Mouse (Mus musculus) ES-Bruce4 (cell line): ENCODE data around the gene Grm4. TPM values are rescaled to one million over a fixed set of nuclear protein-coding genes. Genes with fewer than 3 reads are reported as not detected.
"Not testable (repeated sequence)": the region's sequence is repeated elsewhere in the genome, so short reads cannot be mapped to it uniquely, and the experiment has no call there.

ENCODE experiments used
- H3K27ac ChIP-seq: 2 replicates; pipeline ENCODE4 v1.5.1; 2012; ENCODE audit warnings: low read length, inconsistent platforms; ENCODE audit not compliant: insufficient read depth
- H3K27me3 ChIP-seq: 2 replicates; pipeline ENCODE4 v1.6.1; 2012; ENCODE audit warnings: mild to moderate bottlenecking, low read length, inconsistent platforms; ENCODE audit not compliant: control insufficient read depth, poor library complexity, insufficient read depth, severe bottlenecking
- H3K36me3 ChIP-seq: 2 replicates; pipeline ENCODE4 v1.6.1; 2012; ENCODE audit warnings: inconsistent platforms, mild to moderate bottlenecking, low read length, moderate library complexity; ENCODE audit not compliant: control insufficient read depth, poor library complexity, insufficient read depth, severe bottlenecking
- H3K4me1 ChIP-seq: one replicate; pipeline ENCODE4 v1.8.1; 2011; ENCODE audit warnings: low read length; ENCODE audit not compliant: control insufficient read depth, insufficient read depth
- H3K4me3 ChIP-seq: 2 replicates; pipeline ENCODE4 v1.5.1; 2011; ENCODE audit warnings: low read depth, mild to moderate bottlenecking, low read length
- H3K9ac ChIP-seq: 2 replicates; pipeline ENCODE4 v1.6.1; 2012; ENCODE audit warnings: low read depth, mild to moderate bottlenecking, inconsistent platforms; ENCODE audit not compliant: poor library complexity, severe bottlenecking
- H3K9me3 ChIP-seq: replicated peaks from 2 replicates; pipeline ENCODE4 v1.6.1; 2012; ENCODE audit warnings: mild to moderate bottlenecking, low read length, inconsistent platforms; ENCODE audit not compliant: control insufficient read depth, poor library complexity, insufficient read depth, severe bottlenecking
- CTCF ChIP-seq: IDR thresholded peaks from one replicate; pipeline ENCODE4 v1.8.1; 2011; ENCODE audit warnings: low read depth, low read length
- EP300 ChIP-seq: IDR thresholded peaks from 2 replicates; pipeline ENCODE4 v1.6.1; 2011; ENCODE audit warnings: low read depth, low read length; ENCODE audit not compliant: insufficient read depth
- POLR2A ChIP-seq: IDR thresholded peaks from one replicate; pipeline ENCODE4 v1.8.1; 2011; ENCODE audit warnings: low read length; ENCODE audit not compliant: insufficient read depth
- polyA plus RNA-seq: library from polyadenylated mRNA; stranded (reverse); fragments of >200 nt; gene quantifications from 2 replicates; pipeline ENCODE4 v1.2.4, GENCODE M21; 2011; ENCODE audit warnings: low read depth; ENCODE audit not compliant: missing spikeins, insufficient read depth, insufficient read length

The Grm4 gene
- polyA plus RNA-seq, 1 experiment = 0.63 TPM

- H3K27me3 ChIP-seq = no peaks in the 10 kb centered on the region
- no peak overlapping the region for H3K9ac ChIP-seq
- no peak overlapping the region for H3K27ac ChIP-seq
- H3K4me1 ChIP-seq = peaks cover 6% of the 10 kb centered on the region
- no peaks in the 10 kb centered on the region for H3K36me3 ChIP-seq
- peaks cover 4% of the 10 kb centered on the region for H3K9me3 ChIP-seq
- H3K4me3 ChIP-seq = peak overlapping the region; percentile 2; the same call in 1 of the 2 replicates
- TF ChIP-seq EP300 (peak; percentile 16; the same call in 1 of the 2 replicates), CTCF (no peak)
Observed at GRCm38 (mm10) chr17:27385513-27386261, 135.5 kb downstream of the Grm4 start.

- TF ChIP-seq CTCF (no peak), EP300 (no peak), POLR2A (no peak)
Observed at GRCm38 (mm10) chr17:27382916-27383315, 138.3 kb downstream of the Grm4 start.

GRCm38 (mm10) chr17:27380911-27381459, 140.2 kb downstream of the Grm4 start:
- H3K9ac ChIP-seq, H3K27me3 ChIP-seq, H3K27ac ChIP-seq, H3K4me3 ChIP-seq, H3K9me3 ChIP-seq, H3K36me3 ChIP-seq: not testable (repeated sequence)
- peaks cover 11% of the 10 kb centered on the region for H3K4me1 ChIP-seq

More at GRCm38 (mm10) chr17:27382916-27383315, 138.3 kb downstream of the Grm4 start:
- no peaks in the 10 kb centered on the region for H3K27me3 ChIP-seq
- no peak overlapping the region for H3K27ac ChIP-seq
- peaks cover 4% of the 10 kb centered on the region for H3K9me3 ChIP-seq
- peaks cover 12% of the 10 kb centered on the region for H3K4me1 ChIP-seq
- no peak overlapping the region for H3K4me3 ChIP-seq
- no peaks in the 10 kb centered on the region for H3K36me3 ChIP-seq
- H3K9ac ChIP-seq = no peak overlapping the region

GRCm38 (mm10) chr17:27378977-27379376, 142.2 kb downstream of the Grm4 start:
- Histone ChIP-seq H3K36me3 (no peaks in the 10 kb centered on the region), H3K4me3 (no peak overlapping the region), H3K9me3 (no peaks in the 10 kb centered on the region), H3K9ac (no peak overlapping the region), H3K4me1 (peaks cover 7% of the 10 kb centered on the region), H3K27me3 (no peaks in the 10 kb centered on the region), H3K27ac (no peak overlapping the region)
- no peak for TF ChIP-seq POLR2A
- no peak for TF ChIP-seq CTCF
- TF ChIP-seq EP300 = no peak

- H3K27ac ChIP-seq = no peak overlapping the region
- H3K27me3 ChIP-seq = no peaks in the 10 kb centered on the region
- no peaks in the 10 kb centered on the region for H3K9me3 ChIP-seq
- H3K4me1 ChIP-seq = peaks cover 7% of the 10 kb centered on the region
- no peak overlapping the region for H3K9ac ChIP-seq
- TF ChIP-seq POLR2A (no peak), CTCF (peak; percentile 46)
- H3K36me3 ChIP-seq = no peaks in the 10 kb centered on the region
- H3K4me3 ChIP-seq = no peak overlapping the region
Observed at GRCm38 (mm10) chr17:27377151-27377550, 144.1 kb downstream of the Grm4 start.

- Histone ChIP-seq H3K4me3 (no peak overlapping the region), H3K27me3 (no peaks in the 10 kb centered on the region), H3K36me3 (no peaks in the 10 kb centered on the region), H3K9me3 (no peaks in the 10 kb centered on the region), H3K9ac (no peak overlapping the region), H3K27ac (no peak overlapping the region), H3K4me1 (peaks cover 7% of the 10 kb centered on the region)
- TF ChIP-seq EP300 (no peak), POLR2A (no peak), CTCF (no peak)
Observed at GRCm38 (mm10) chr17:27375551-27375950, 145.7 kb downstream of the Grm4 start.

Other genes with a start within 250 kb of the Grm4 start
- gene Hmga1, start 35.1 kb upstream of the Grm4 start, polyA plus RNA-seq = 933 and 989 TPM in 2 replicates
- 14.4 and 16.8 TPM in 2 replicates for gene AI413582, start 44.4 kb upstream of the Grm4 start, polyA plus RNA-seq
- 67.3 and 68.8 TPM in 2 replicates for gene Nudt3, start 102.1 kb upstream of the Grm4 start, polyA plus RNA-seq
- not detected in 2 replicates for gene RPS10-NUDT3, start 113.8 kb upstream of the Grm4 start, polyA plus RNA-seq
- gene Rps10, start 115.3 kb upstream of the Grm4 start, polyA plus RNA-seq = 2,622 and 2,876 TPM in 2 replicates
- 16.0 and 16.8 TPM in 2 replicates for gene Pacsin1, start 134.1 kb upstream of the Grm4 start, polyA plus RNA-seq
- gene Spdef, start 207.6 kb upstream of the Grm4 start, polyA plus RNA-seq = 1.2 and 1.4 TPM in 2 replicates